Mouse (Mus musculus): Measurements from ENCODE around the gene Ndufaf8.
A peak's percentile ranks its signal among the peaks of the same experiment; 100 is the strongest.

The Ndufaf8 gene

DNA sequence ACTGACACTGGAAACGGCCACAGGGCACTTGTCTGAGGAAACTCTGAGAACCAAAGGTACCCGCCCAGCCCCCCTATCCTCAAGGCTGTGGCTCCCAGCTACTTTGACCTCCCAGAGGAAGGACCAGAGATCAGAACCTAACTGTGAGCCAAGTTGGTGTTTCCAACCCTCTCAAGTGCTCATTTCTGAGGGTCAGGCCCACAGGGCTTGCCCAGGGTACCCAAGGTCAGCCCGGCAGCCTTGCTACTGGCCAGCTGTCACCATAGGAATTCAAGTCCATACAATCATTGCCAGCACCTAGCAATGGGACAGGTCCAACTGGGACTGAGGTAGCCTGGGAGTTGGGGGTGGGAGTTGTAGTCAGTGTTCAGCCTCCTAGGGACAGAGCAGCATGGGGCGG lies 8.1 kb upstream of the Ndufaf8 start:
- no peak for DNase-seq

DNA sequence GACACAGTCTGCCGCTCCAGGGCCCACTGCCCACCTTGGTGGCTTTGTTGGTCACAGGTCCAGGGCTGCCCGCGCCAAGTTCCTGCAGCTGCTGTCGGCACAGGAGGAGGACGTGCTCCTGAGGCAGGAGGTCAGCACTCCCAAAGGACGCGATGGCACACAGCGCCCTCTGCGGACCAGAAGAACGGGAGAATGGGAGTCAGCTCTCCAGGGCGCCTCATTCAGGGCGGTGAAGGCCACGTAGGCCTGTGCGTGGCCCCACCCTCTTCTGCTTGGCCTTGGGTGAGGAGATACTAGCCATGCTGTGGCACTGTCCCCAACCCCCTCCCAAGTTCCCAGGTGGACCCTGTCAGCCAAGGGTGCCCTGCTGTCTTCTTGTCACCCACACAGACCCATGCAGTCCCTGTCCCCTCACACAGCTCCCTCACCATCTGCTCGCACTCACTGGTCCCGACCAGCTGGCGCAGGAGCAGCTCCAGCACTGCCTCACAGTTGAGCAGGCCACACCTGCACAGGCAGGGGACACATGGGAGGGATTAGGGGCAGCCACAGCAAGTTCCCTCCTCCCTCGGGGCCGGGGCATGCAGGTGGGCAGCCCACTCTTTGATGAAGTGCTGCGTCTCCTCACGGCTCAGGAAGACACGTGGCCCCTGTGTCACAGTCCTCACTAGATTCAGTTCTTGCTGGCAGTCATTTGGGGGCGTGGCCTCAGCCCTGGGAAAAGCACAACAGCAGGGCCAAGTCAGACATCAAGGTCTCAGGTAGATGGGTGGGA lies 5.7 kb upstream of the Ndufaf8 start:
- no peak for DNase-seq

DNA sequence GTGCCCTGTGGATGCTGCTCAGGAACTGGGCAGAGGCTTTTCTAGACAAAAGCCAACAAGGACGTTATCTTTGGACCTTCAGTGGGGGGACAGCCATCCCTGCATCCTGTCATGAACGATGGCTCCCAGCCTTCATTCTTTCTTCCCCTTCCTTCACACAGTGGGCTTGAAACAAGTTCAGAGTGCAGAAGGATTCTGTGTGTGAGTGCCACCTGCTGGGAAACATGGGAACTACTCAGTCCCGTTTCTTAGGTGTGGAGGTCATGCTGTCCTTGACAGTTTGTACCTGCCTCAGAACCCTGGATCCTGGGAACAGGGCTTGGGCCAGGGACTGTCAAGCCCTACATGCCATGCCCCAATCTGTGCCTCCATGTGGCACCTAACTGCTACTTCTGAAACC lies 2.3 kb downstream of the Ndufaf8 start:
- peak; percentile 35 to 62 for DNase-seq

DNA sequence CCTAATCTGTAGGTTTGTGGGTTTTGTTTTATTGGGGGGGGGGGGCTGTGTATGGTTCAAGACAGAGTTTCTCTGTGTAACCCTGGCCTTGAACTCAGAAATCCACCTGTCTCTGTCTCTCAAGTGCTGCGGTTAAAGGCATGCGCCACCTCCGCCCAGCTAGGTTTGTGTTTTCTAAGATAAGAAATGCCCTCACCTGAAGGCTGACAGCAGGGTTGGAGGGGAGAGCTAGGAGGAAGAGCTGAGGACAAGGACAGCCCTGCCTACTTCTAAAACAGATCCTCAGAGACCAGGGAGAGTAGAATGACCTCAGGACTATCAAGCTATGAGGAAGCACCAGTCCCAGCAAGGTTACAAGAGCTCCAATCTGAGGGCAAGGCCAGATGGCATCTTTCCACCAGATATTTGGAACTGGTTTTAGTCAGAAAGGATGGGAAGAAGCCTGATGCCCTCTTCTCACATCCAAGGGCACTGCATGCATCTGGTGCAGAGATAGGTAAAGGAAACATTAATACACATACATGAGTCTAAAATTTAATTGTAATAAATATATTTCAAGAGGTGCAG lies 4.8 kb downstream of the Ndufaf8 start:
- no peak for DNase-seq

GRCm38 (mm10) chr11:120107026-120107425 lies 8.3 kb downstream of the Ndufaf8 start:
- no peak for DNase-seq

GRCm38 (mm10) chr11:120107796-120108195 lies 9.1 kb downstream of the Ndufaf8 start:
- no peak for DNase-seq

GRCm38 (mm10) chr11:120109558-120110210 lies 11.0 kb downstream of the Ndufaf8 start:
- no peak for DNase-seq

GRCm38 (mm10) chr11:120110554-120110953 lies 11.8 kb downstream of the Ndufaf8 start:
- DNase-seq = no peak

- DNase-seq = peak in 1 of 2 experiments; percentile 57
Measured at GRCm38 (mm10) chr11:120111033-120111432, 12.3 kb downstream of the Ndufaf8 start.

DNA sequence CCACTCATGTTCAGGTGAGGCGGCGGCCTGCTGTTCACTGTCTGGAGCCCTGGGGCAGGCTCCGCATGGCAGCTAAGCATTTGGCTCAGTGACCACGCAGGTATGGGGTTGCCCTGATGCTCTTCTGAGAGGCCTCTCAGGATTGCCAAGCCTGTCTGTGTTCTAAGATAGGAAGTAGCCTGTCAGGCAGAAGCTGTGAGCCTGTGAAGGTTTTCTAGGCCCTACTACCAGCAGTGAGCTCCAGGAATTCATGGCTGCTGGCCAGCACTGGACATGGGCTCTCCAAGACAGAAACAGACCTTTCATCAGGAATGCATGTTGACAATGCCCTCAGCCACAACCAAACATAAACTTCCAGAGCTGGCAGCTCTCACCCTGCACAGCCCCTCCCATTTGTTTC lies 13.4 kb downstream of the Ndufaf8 start:
- DNase-seq = no peak

DNA sequence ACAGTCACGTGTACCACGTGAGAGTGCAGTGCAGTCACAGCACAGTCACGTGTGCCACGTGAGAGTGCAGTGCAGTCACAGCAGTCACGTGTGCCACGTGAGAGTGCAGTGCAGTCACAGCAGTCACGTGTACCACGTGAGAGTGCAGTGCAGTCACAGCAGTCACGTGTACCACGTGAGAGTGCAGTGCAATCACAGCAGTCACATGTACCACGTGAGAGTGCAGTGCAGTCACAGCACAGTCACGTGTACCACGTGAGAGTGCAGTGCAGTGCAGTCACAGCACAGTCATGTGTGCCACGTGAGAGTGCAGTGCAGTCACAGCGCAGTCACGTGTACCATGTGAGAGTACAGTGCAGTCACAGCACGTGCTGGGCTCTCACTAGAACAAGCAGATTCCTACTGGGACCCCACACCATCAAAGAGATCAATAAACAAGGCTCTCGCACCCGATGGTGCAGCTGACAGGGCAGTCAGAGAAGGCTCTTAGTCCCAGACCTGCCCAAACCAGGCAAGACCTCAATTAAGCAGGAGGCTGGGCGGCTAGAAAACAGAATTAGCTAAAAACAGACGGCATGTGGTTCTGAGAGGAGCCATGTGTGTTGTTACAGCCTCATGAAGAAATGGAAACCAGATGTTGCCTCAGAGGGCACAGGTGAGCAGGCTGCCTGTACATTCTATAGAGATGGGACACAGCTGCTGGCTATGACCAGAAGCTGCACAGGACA lies 15.9 kb downstream of the Ndufaf8 start:
- no peak for DNase-seq

- no peak for DNase-seq
Measured at GRCm38 (mm10) chr11:120117626-120118025, 18.9 kb downstream of the Ndufaf8 start.

GRCm38 (mm10) chr11:120119108-120119507 lies 20.4 kb downstream of the Ndufaf8 start:
- no peak for DNase-seq

- DNase-seq = no peak
Measured at GRCm38 (mm10) chr11:120119936-120120541, 21.3 kb downstream of the Ndufaf8 start.

GRCm38 (mm10) chr11:120120642-120121420 lies 22.1 kb downstream of the Ndufaf8 start:
- DNase-seq = peak in 1 of 2 experiments; percentile 29

GRCm38 (mm10) chr11:120122126-120122525 lies 23.4 kb downstream of the Ndufaf8 start:
- DNase-seq = no peak

GRCm38 (mm10) chr11:120126845-120127244 lies 28.1 kb downstream of the Ndufaf8 start:
- DNase-seq = no peak

DNA sequence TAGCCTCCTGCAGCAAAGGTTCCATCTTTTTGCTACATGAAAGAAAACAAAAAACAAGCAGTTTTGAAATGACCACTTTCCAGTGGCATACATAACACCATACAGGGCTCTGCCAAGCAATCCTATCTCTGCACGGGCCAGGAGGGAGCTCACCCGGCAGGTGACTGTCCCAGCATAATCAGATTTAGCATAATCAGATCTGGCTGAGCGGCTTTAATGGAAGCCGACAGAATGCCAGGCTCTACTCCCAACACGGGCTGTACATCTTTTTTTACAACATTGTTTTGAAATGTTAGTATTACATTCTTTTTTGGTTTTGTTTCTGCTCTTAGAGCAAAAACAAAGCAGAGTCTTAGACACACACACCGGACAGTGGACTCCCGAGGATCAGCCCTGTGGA lies 30.6 kb downstream of the Ndufaf8 start:
- DNase-seq = no peak

- DNase-seq = no peak
Measured at GRCm38 (mm10) chr11:120134148-120134547, 35.4 kb downstream of the Ndufaf8 start.

DNA sequence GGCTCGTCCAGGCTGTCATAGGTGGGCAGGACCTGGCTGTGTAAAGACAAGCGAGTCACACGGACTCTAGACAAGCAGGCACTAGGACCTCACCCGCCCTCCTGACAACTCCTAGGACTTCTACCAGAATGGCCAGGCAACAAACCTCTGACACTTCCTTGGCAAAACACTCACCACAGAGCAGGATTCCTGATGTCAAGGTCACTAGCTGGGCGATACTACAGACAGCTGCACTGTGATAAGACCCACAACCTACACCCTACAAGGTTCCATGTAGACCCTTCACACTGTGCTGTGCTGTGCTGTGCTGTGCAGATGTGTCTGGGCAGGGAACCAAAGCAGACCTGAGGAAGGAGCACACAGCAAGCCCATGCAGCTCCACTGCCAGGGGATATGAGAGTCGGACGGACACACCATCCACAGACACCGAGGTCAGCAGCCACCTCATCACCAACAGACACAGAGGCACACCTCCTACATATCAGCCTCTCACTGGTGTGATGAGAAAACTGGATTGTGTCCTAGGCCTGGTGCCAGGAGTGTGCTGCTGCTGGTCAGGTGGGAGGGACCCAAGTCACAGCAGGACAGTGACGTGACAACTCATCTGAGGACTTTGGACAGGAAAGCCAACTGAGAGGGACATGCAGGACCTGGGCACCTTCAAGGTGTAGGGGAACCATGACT lies 36.3 kb downstream of the Ndufaf8 start:
- DNase-seq = no peak

GRCm38 (mm10) chr11:120136195-120136594 lies 37.5 kb downstream of the Ndufaf8 start:
- no peak for DNase-seq

Measured in spleen, adult 18-20 months (tissue).